Mouse (Mus musculus): ENCODE results near the gene Apoa2. TPM values are rescaled to one million over a fixed set of nuclear protein-coding genes. Genes with fewer than 3 reads are reported as not detected.

Apoa2 gene
- polyA plus RNA-seq, 1 experiment = 3.7 TPM

DNA sequence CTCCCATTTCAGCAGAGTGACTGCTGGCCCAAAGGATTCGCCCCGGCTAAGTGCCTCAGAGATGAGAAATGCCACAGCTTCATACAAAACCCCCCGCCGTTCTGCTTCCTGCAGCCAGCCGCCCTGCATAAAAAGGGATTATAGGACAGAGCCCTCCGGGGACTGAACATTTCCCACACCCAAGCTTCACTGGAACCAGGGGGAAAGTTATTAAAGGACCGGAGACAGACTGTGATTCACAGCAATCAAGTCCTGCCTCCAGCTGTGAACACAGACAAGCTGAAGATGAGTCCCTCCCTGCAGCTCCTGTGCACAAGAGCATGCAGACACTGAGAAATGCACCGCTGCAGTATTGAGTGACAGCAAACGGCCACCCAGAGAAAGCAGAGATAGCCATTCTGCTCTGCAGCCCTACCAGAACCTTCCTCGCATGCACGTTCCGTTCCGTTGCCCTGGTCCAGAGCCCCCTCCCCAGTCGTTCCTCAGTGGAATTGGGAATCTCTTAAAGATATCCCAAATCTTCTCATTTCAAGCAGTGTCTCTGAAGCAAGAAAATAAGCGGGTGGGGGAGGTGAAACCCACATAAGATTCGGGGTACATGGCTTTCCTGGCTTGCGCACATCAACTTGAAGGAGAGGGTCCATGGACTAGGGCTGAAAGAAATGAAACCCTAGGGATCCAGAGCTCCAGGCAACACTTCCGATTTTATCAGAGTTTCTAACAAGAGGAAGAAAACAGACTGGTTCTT is 31.6 kb upstream of the Apoa2 start:
- no peak for TF ChIP-seq CTCF (IDR thresholded peaks at IDR 0.05; ENCODE audit: borderline replicate concordance, extremely low read depth, insufficient read depth, insufficient read length)
- no peak for TF ChIP-seq POLR2A (IDR thresholded peaks at IDR 0.05; ENCODE audit: borderline replicate concordance, extremely low read depth, insufficient read depth, insufficient read length, poor library complexity, severe bottlenecking)
- DNase-seq (ENCODE audit: low read depth) = peak; percentile 77

DNA sequence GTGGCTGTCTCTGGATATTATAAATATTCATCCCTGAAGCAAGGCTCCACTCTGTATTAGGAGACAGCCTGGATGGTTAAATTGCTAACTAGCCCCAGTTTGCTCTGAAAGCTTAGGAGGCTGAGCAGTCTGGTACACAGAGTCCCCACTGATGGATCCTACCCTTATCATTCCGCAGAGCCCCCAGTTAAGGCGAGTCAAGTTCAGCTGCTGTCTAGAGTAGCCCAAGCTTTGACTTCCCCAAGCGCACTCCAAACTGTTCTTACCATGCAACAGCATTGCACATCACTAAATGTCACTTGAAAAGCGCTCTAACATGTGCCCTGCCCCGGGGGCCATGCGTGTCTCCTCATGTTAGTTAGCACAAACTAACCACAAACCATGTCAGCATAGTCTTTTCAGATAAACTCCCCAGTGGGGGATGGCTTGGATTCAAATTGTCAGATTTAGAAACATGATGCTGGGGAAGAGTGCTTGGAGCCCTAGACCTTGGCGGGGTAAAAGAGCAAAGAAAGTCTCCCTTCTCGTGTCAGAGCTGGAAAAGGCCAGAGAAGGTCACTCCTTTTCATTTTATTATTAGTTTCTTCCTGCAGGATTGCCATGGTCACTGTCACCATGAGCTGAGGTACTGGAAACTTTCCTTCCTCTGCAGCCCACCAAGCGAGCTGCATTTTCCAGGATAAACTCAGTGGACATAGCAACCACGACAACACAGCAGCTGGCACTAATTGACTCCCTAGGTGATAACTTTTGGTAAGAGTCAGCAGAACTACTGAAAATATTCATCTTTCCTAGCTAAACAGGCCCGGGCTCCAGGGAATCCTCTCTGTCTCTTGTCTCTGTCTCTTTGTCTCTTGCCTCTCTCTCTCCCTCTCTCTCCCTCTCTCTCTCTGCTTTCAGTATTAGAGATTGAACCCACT is 30.7 kb upstream of the Apoa2 start:
- DNase-seq (ENCODE audit: low read depth) = no peak
- TF ChIP-seq CTCF (IDR thresholded peaks at IDR 0.05; ENCODE audit: borderline replicate concordance, extremely low read depth, insufficient read depth, insufficient read length) = no peak
- no peak for TF ChIP-seq POLR2A (IDR thresholded peaks at IDR 0.05; ENCODE audit: borderline replicate concordance, extremely low read depth, insufficient read depth, insufficient read length, poor library complexity, severe bottlenecking)

DNA sequence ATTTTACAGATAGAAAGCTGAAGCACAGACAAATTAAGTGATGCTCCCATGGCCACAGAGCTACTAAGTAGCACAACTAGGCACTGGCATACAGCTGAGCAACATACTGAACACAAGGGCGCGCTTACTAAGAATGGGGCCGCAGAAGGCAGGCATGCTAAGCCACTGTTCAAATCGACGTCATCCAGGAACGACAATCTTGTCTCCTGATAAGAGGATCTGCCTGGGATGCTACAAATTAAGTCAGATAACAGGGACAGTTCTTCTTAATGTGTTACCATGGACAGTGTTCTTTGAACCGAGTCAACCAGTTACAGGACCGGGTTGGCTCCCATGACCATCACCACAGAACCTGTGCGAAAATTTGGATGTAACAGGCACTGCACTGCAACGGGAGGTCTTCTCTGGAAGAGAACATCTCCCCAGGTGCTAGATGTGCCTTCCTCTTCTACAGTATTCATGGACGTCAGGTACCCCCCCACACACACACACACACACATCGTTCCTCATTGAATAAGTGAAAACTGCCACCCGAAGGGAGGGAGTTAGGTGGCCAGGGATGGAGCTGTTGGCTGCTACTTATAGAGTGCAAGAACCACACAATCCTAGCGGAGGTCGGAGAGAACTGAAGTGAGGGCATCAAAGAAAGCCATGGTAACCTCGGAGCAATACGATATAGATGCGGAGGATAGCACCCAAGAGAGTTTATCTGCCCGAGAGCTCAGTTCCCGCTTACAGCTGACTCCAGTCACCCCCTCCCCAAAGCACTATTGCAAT is 29.6 kb upstream of the Apoa2 start:
- TF ChIP-seq POLR2A (IDR thresholded peaks at IDR 0.05; ENCODE audit: borderline replicate concordance, extremely low read depth, insufficient read depth, insufficient read length, poor library complexity, severe bottlenecking) (no peak), CTCF (IDR thresholded peaks at IDR 0.05; ENCODE audit: borderline replicate concordance, extremely low read depth, insufficient read depth, insufficient read length) (no peak)
- DNase-seq (ENCODE audit: low read depth) = peak; percentile 23

DNA sequence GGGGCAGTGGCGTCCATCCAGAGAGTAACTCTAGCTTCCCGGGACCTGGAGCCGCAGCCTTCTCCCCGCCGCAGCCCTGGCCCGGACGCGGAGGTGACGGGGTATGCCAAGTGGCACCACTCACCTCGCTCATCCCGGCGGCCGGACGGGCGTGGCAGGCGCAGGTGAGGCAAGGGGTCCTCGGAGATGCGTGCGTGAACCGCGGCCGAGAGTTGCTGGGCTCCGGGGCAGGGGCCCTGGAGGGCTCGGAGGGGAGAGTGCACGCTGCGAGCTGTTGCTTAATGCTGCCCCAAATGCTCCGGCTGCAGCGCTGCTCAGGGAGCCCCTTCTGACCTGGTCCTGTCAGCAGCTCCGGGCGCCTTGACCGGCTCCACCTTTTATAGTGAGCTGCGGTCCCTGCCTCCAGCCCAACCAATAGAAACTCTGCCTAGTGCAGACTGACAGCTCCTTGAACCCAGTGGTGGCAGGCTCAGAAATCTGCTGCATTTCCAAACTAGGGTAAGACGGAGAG is 28.9 kb upstream of the Apoa2 start, which contains the start of gene Pcp4l1:
Gene Pcp4l1 (minus strand): TSS at position 382 of the 511 bp plus-strand sequence.
- peak; percentile 84 for DNase-seq (ENCODE audit: low read depth)
- TF ChIP-seq POLR2A (IDR thresholded peaks at IDR 0.05; ENCODE audit: borderline replicate concordance, extremely low read depth, insufficient read depth, insufficient read length, poor library complexity, severe bottlenecking) (no peak), CTCF (IDR thresholded peaks at IDR 0.05; ENCODE audit: borderline replicate concordance, extremely low read depth, insufficient read depth, insufficient read length) (no peak)

DNA sequence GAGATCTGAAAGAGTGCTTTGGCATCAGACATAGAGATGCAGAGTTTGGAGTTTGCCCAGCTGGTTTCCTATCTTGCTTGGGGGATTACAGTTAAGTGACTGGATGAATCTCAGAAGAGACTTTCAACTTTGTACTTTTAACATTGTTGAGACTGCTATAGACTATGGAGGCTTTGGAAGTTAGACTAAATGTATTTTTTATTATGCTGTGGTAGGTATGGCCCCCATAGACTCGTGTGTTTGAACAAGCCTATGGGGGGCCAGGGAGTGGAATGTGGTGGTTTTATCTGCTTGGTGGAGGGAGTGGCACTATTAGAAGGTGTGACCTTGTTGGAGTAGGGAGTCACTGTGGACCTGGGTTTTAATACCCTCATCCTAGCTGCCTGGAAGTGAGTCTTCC is 25.3 kb upstream of the Apoa2 start:
- no peak for DNase-seq (ENCODE audit: low read depth)
- no peak for TF ChIP-seq CTCF (IDR thresholded peaks at IDR 0.05; ENCODE audit: borderline replicate concordance, extremely low read depth, insufficient read depth, insufficient read length)
- no peak for TF ChIP-seq POLR2A (IDR thresholded peaks at IDR 0.05; ENCODE audit: borderline replicate concordance, extremely low read depth, insufficient read depth, insufficient read length, poor library complexity, severe bottlenecking)

DNA sequence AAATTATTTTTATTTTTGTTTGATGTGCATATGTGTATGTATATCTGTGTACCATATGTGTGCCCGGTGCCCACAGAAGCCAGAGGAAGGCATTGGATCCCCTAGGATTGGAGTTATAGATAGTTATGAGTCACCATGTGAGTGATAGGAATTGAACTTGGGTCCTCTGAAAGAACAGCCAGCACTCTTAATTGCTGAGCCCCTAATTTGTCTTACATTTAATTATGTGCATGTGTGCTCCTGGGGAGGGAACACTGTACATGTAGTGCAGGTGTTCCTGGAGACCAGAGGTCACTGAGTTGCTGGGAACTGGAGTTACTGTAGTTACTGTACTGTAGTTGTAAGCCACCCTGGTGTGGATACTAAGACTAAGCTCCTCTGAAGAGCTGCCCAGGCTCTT is 24.1 kb upstream of the Apoa2 start:
- TF ChIP-seq POLR2A (IDR thresholded peaks at IDR 0.05; ENCODE audit: borderline replicate concordance, extremely low read depth, insufficient read depth, insufficient read length, poor library complexity, severe bottlenecking) (no peak), CTCF (IDR thresholded peaks at IDR 0.05; ENCODE audit: borderline replicate concordance, extremely low read depth, insufficient read depth, insufficient read length) (no peak)
- DNase-seq (ENCODE audit: low read depth) = no peak

DNA sequence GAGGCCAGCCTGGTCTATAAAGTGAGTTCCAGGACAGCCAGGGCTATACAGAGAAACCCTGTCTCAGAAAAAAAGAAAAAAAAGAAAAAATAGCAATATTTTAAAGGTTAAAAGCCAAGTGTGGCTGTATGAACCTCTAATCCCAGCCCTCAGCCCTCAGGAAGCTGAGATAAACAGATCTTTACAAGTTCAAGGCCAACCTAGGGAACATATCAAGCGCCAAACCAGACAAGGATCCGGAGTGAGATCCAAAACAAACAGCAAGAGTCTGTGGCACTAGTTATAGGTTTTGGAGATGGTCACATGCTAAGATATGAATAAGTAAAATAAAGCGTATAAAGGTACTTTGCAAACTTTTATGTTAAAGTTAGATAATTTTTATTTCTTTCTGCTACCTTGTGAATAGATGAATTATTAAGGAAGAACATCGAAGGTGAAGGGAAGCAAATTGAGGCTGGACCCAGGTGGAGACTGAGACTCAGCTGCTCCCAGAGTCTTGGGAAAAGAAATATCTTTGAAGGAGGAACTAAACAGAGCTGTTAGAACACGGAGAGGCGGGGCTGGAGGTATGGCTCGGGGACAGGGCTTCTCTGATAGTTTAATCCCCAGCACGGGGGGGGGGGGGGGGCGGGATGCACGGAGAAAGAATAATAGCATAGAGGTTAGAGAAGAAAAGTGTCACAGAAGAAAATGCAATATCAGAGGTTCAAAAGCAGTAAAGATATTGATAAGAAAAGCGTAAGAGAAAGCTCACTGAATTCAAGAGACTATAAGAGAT is 21.2 kb upstream of the Apoa2 start:
- TF ChIP-seq CTCF (IDR thresholded peaks at IDR 0.05; ENCODE audit: borderline replicate concordance, extremely low read depth, insufficient read depth, insufficient read length) = no peak
- no peak for TF ChIP-seq POLR2A (IDR thresholded peaks at IDR 0.05; ENCODE audit: borderline replicate concordance, extremely low read depth, insufficient read depth, insufficient read length, poor library complexity, severe bottlenecking)
- DNase-seq (ENCODE audit: low read depth) = no peak

DNA sequence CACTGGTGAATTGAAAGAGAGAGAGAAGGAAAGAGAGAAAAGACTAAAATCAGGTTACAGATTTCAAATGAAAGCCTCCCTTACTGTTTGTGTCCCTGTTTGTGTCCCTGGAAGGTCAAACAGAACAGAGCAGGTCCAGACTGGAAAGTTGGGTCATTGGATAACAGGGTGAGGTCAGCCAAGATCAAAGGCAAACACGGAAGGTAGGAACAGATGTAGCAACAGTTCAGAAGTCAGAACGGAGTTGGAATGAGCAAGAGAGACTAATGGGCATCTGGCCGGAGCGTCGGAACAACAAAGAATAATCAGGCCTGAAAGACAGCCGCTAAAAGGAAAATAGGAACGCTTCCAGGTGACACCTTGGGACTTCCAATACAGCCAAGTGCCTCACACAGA is 20.6 kb upstream of the Apoa2 start:
- TF ChIP-seq POLR2A (IDR thresholded peaks at IDR 0.05; ENCODE audit: borderline replicate concordance, extremely low read depth, insufficient read depth, insufficient read length, poor library complexity, severe bottlenecking) = no peak
- TF ChIP-seq CTCF (IDR thresholded peaks at IDR 0.05; ENCODE audit: borderline replicate concordance, extremely low read depth, insufficient read depth, insufficient read length) = no peak
- DNase-seq (ENCODE audit: low read depth) = no peak

DNA sequence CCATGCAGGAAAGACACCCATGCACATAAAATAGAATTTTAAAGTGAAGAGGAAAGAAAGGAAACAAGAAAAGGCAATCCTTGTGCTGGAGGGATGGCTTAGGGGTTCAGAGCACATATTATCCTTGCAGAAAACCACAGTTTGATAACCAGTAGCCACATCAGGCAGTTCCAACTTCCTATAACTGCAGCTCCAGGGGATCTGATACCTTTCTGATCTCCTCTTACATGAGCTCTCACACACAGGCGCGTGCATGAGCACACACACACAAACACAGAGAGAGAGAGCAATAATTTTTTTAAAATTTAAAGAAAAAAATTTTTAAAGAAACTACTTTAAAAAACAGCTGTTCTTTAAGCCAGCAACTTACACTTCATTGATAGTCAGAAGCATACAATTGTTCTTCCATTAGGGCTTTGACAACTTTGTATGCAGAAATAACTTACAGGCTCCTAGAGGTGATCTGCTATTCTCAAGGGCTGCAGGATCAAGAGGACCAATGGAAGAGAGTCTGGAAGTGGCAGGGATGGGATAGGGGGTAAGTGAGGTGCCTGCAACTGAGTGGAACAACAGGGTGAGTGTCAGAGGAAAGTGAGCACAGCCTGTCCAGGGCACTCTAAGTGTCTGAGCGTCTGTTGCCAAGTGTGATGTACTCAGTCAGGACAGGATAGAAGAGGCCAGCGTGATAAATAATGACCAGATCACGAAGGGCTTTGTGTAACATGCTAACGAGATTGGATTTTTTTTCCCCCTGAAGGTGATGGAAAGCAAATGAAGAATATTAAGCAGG is 19.0 kb upstream of the Apoa2 start:
- no peak for DNase-seq (ENCODE audit: low read depth)
- TF ChIP-seq POLR2A (IDR thresholded peaks at IDR 0.05; ENCODE audit: borderline replicate concordance, extremely low read depth, insufficient read depth, insufficient read length, poor library complexity, severe bottlenecking) (no peak), CTCF (IDR thresholded peaks at IDR 0.05; ENCODE audit: borderline replicate concordance, extremely low read depth, insufficient read depth, insufficient read length) (no peak)

Data from brain, embryonic 14.5 days (tissue).